9 mouse cellular contexts compared by ENCODE assay signal in the genomic region with DNA sequence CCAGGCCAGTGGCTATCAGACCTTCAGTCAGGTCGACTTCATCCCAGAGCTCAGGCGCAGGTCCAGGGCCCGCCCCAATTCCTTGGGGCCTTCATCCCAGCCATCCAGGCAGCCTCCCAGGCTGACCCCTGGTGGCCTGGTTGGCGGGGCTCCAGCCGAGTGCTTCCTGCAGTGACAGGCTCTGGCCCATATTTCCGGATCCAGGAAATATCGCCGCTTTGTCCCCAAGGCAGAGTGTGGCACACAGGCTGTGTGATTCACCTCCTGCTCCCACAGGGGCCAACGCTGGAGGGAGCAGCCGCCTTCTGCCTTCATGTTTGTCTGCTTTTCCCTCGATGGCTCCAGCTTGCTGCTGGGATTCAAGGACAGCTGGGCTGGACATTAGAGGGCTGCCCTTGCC. TPM values are rescaled to one million over a fixed set of nuclear protein-coding genes. Genes with fewer than 3 reads are reported as not detected.
DNase-seq lines count a peak whose midpoint lies in the region; ATAC-seq lines count a peak whose summit lies in the region.
"Had no signal": no experiment of that assay in that cellular context is flagged by ENCODE, and none has a peak within 500 bp of the region (broad histone marks: within the 10 kb centered on the region; RNA-seq: fewer than 3 reads in every experiment).

No protein-coding gene starts in this region.

- intact Hi-C loops in left cerebral cortex, postnatal 4 days (cut with DNase I), result no loop called here
- intact Hi-C loops in left cerebral cortex, postnatal 14 days (cut with DNase I), result no loop called here

- WGBS in lung, embryonic 15.5 days, result 24% methylated on average over 11 of the region's 11 CpGs

- DNase-seq in left cerebral cortex, postnatal 4 days, result peak; percentile 72
- no peak for DNase-seq in left cerebral cortex, postnatal 14 days (ENCODE audit: low spot score in 2 of 2)
- peak; percentile 87 for DNase-seq in gastrocnemius, postnatal 25 days
- peak; percentile 91 for DNase-seq in kidney, adult 11 months
- peak; percentile 48 to 87 for DNase-seq in urinary bladder, postnatal 36 days (ENCODE audit: low spot score in 2 of 2)

- peak; percentile 29; the same call in 1 of the 2 replicates for ATAC-seq in cerebellum, adult (ENCODE audit: insufficient number of reproducible peaks, low FRiP score, low TSS enrichment)
- peak; percentile 65 for ATAC-seq in lung, embryonic 15.5 days (ENCODE audit: borderline replicate concordance, extremely low read depth, low FRiP score, low TSS enrichment)
- ATAC-seq in erythroblast, adult 5-6 weeks (replicated peaks; ENCODE audit: low FRiP score, poor library complexity, severe bottlenecking), result no peak

- peaks cover 23% of the 10 kb centered on the region for H3K36me3 ChIP-seq in lung, embryonic 15.5 days

- peak overlapping the region; percentile 83 for H3K27ac ChIP-seq in lung, embryonic 15.5 days

- no peak overlapping the region for H3K4me2 ChIP-seq in lung, embryonic 15.5 days

- H3K4me1 ChIP-seq in lung, embryonic 15.5 days, result peaks cover 52% of the 10 kb centered on the region

- H3K4me3 ChIP-seq in lung, embryonic 15.5 days, result no peak overlapping the region

- no peak overlapping the region for H3K9ac ChIP-seq in lung, embryonic 15.5 days

- no peaks in the 10 kb centered on the region for H3K27me3 ChIP-seq in lung, embryonic 15.5 days

- H3K9me3 ChIP-seq in lung, embryonic 15.5 days, result no peaks in the 10 kb centered on the region

RNA-seq across cellular contexts. Expression of a gene that starts 8.6 kb away (rescaled TPM):
- 10 to 100 TPM; 23.0 to 24.1 TPM for total RNA-seq in left cerebral cortex, postnatal 4 days (2021)
- total RNA-seq in left cerebral cortex, postnatal 14 days (2021), result 10 to 100 TPM; 29.8 to 30.8 TPM
- 10 to 100 TPM in 1 of 2 experiments, 1 to 10 TPM in 1; 9.6 to 11.5 TPM for total RNA-seq in gastrocnemius, postnatal 25 days (2021)
- 16.3 and 19.1 TPM in 2 replicates for polyA plus RNA-seq in lung, embryonic 15.5 days (2015; fragmentation: Nextera tagmentation; extraction: Ambion mirVana)
- total RNA-seq in erythroblast, adult 5-6 weeks (2015; ENCODE audit: low replicate concordance), result 0.58 and 3.1 TPM in 2 replicates
- 1.7 and 3.9 TPM in 2 replicates for total RNA-seq in erythroblast, adult 5-6 weeks (2017; ENCODE audit: low replicate concordance)

RNA-seq across cellular contexts. Expression of a gene that starts 10.7 kb away (rescaled TPM):
- 10 to 100 TPM; 88.0 to 91.9 TPM for total RNA-seq in left cerebral cortex, postnatal 4 days (2021)
- total RNA-seq in left cerebral cortex, postnatal 14 days (2021), result 10 to 100 TPM; 68.7 to 74.9 TPM
- total RNA-seq in gastrocnemius, postnatal 25 days (2021), result 10 to 100 TPM; 17.1 to 18.4 TPM
- polyA plus RNA-seq in lung, embryonic 15.5 days (2015; fragmentation: Nextera tagmentation; extraction: Ambion mirVana), result 1.6 and 1.9 TPM in 2 replicates
- 0.21 TPM in 1 of 2 replicates, not detected in the other for total RNA-seq in erythroblast, adult 5-6 weeks (2015; ENCODE audit: low replicate concordance)
- total RNA-seq in erythroblast, adult 5-6 weeks (2017; ENCODE audit: low replicate concordance), result 0.14 TPM in 1 of 2 replicates, not detected in the other

RNA-seq across cellular contexts. Expression of a gene that starts 15.1 kb away (rescaled TPM):
- 1 to 10 TPM; 6.2 to 7.3 TPM for total RNA-seq in left cerebral cortex, postnatal 4 days (2021)
- 1 to 10 TPM; 6.6 to 7.6 TPM for total RNA-seq in left cerebral cortex, postnatal 14 days (2021)
- total RNA-seq in gastrocnemius, postnatal 25 days (2021), result 10 to 100 TPM in 1 of 2 experiments, 1 to 10 TPM in 1; 8.4 to 22.5 TPM
- polyA plus RNA-seq in lung, embryonic 15.5 days (2015; fragmentation: Nextera tagmentation; extraction: Ambion mirVana), result 146 and 147 TPM in 2 replicates
- total RNA-seq in erythroblast, adult 5-6 weeks (2015; ENCODE audit: low replicate concordance), result 0.84 TPM in 1 of 2 replicates, not detected in the other
- 0.26 TPM in 1 of 2 replicates, not detected in the other for total RNA-seq in erythroblast, adult 5-6 weeks (2017; ENCODE audit: low replicate concordance)

RNA-seq across cellular contexts. Expression of a gene that starts 27.5 kb away (rescaled TPM):
- total RNA-seq in left cerebral cortex, postnatal 4 days (2021), result 100 to 1,000 TPM; 135 to 139 TPM
- 100 to 1,000 TPM in 1 of 2 experiments, 10 to 100 TPM in 1; 96.0 to 106 TPM for total RNA-seq in left cerebral cortex, postnatal 14 days (2021)
- total RNA-seq in gastrocnemius, postnatal 25 days (2021), result 10 to 100 TPM; 23.9 to 24.9 TPM
- 104 TPM in 2 replicates for polyA plus RNA-seq in lung, embryonic 15.5 days (2015; fragmentation: Nextera tagmentation; extraction: Ambion mirVana)
- total RNA-seq in erythroblast, adult 5-6 weeks (2015; ENCODE audit: low replicate concordance), result 7.7 and 15.0 TPM in 2 replicates
- total RNA-seq in erythroblast, adult 5-6 weeks (2017; ENCODE audit: low replicate concordance), result 5.7 and 7.9 TPM in 2 replicates

RNA-seq across cellular contexts. Expression of a gene that starts 29.0 kb away (rescaled TPM):
- total RNA-seq in left cerebral cortex, postnatal 4 days (2021), result not detected
- not detected for total RNA-seq in left cerebral cortex, postnatal 14 days (2021)
- not detected for total RNA-seq in gastrocnemius, postnatal 25 days (2021)
- polyA plus RNA-seq in lung, embryonic 15.5 days (2015; fragmentation: Nextera tagmentation; extraction: Ambion mirVana), result 0.39 and 0.65 TPM in 2 replicates
- total RNA-seq in erythroblast, adult 5-6 weeks (2015; ENCODE audit: low replicate concordance), result not detected in 2 replicates
- total RNA-seq in erythroblast, adult 5-6 weeks (2017; ENCODE audit: low replicate concordance), result not detected in 2 replicates
- total RNA-seq: left cerebral cortex, postnatal 10 days had no signal

Comparison
In these comparisons a context has a peak if more than half of its experiments do, and no peak if none do; other contexts are left out.
1. DNase-seq: peak in left cerebral cortex, postnatal 4 days (single experiment), gastrocnemius, postnatal 25 days (single experiment), kidney, adult 11 months (single experiment) and urinary bladder, postnatal 36 days (2 of 2); none in left cerebral cortex, postnatal 14 days (0 of 2).
2. RNA of a gene that starts 10.7 kb away (total RNA-seq): 88.0 to 91.9 TPM in left cerebral cortex, postnatal 4 days, 68.7 to 74.9 TPM in left cerebral cortex, postnatal 14 days and 17.1 to 18.4 TPM in gastrocnemius, postnatal 25 days; 0.14 to 0.21 TPM in erythroblast, adult 5-6 weeks; every median in the first group is over 10 times any median in the second.